Mouse (Mus musculus): ENCODE measurements around the gene Wbp11.

The Wbp11 gene

GRCm38 (mm10) chr6:136827881-136828561, at the start of gene Wbp11:
Gene Wbp11 (minus strand): TSS chr6:136828233.
- peak; percentile 97 for DNase-seq (ENCODE audit: low read depth, low spot score)

GRCm38 (mm10) chr6:136875670-136876069, 47.6 kb upstream of the Wbp11 start, which contains the start of gene Mgp:
Gene Mgp (minus strand): TSS chr6:136875823.
- no peak for DNase-seq (ENCODE audit: low read depth, low spot score)

- DNase-seq (ENCODE audit: low read depth, low spot score): no peak
These were observed 46.6 kb upstream of the Wbp11 start for GRCm38 (mm10) chr6:136874599-136874998.

GRCm38 (mm10) chr6:136868921-136869320, 40.9 kb upstream of the Wbp11 start:
- no peak for DNase-seq (ENCODE audit: low read depth, low spot score)

GRCm38 (mm10) chr6:136866150-136866549, 38.1 kb upstream of the Wbp11 start:
- no peak for DNase-seq (ENCODE audit: low read depth, low spot score)

- no peak for DNase-seq (ENCODE audit: low read depth, low spot score)
These were observed 37.3 kb upstream of the Wbp11 start for GRCm38 (mm10) chr6:136865360-136865759.

- DNase-seq (ENCODE audit: low read depth, low spot score): peak; percentile 70
These were observed 33.0 kb upstream of the Wbp11 start for GRCm38 (mm10) chr6:136861020-136861419.

GRCm38 (mm10) chr6:136858420-136858819, 30.4 kb upstream of the Wbp11 start:
- DNase-seq (ENCODE audit: low read depth, low spot score): no peak

- DNase-seq (ENCODE audit: low read depth, low spot score): no peak
These were observed 29.8 kb upstream of the Wbp11 start for GRCm38 (mm10) chr6:136857873-136858260.

GRCm38 (mm10) chr6:136857186-136857872, 29.3 kb upstream of the Wbp11 start, which contains the start of gene Art4:
Gene Art4 (minus strand): TSS chr6:136857733.
- peak; percentile 48 for DNase-seq (ENCODE audit: low read depth, low spot score)

GRCm38 (mm10) chr6:136856071-136856636, 28.1 kb upstream of the Wbp11 start:
- DNase-seq (ENCODE audit: low read depth, low spot score): peak; percentile 68

GRCm38 (mm10) chr6:136855183-136855582, 27.1 kb upstream of the Wbp11 start:
- DNase-seq (ENCODE audit: low read depth, low spot score): no peak

- DNase-seq (ENCODE audit: low read depth, low spot score): peak; percentile 64
These were observed 26.3 kb upstream of the Wbp11 start for GRCm38 (mm10) chr6:136854361-136854781.

- DNase-seq (ENCODE audit: low read depth, low spot score): peak; percentile 40
These were observed 24.7 kb upstream of the Wbp11 start for GRCm38 (mm10) chr6:136852762-136853161.

- no peak for DNase-seq (ENCODE audit: low read depth, low spot score)
These were observed 24.3 kb upstream of the Wbp11 start for GRCm38 (mm10) chr6:136852348-136852747.

- no peak for DNase-seq (ENCODE audit: low read depth, low spot score)
These were observed 22.2 kb upstream of the Wbp11 start for GRCm38 (mm10) chr6:136850267-136850666.

GRCm38 (mm10) chr6:136848971-136849370, 20.9 kb upstream of the Wbp11 start:
- no peak for DNase-seq (ENCODE audit: low read depth, low spot score)

GRCm38 (mm10) chr6:136848399-136848798, 20.4 kb upstream of the Wbp11 start:
- no peak for DNase-seq (ENCODE audit: low read depth, low spot score)

GRCm38 (mm10) chr6:136847790-136848189, 19.8 kb upstream of the Wbp11 start:
- peak; percentile 78 for DNase-seq (ENCODE audit: low read depth, low spot score)

GRCm38 (mm10) chr6:136847267-136847666, 19.2 kb upstream of the Wbp11 start:
- no peak for DNase-seq (ENCODE audit: low read depth, low spot score)

- no peak for DNase-seq (ENCODE audit: low read depth, low spot score)
These were observed 17.9 kb upstream of the Wbp11 start for GRCm38 (mm10) chr6:136845706-136846480.

- DNase-seq (ENCODE audit: low read depth, low spot score): no peak
These were observed 16.9 kb upstream of the Wbp11 start for GRCm38 (mm10) chr6:136844903-136845302.

Data from CD4-positive, CD25-positive, alpha-beta regulatory T cell, adult 2 months (primary cell).